Mouse (Mus musculus) left cerebral cortex, postnatal 10 days (tissue): Measurements from ENCODE around the gene Osgepl1. TPM values are rescaled to one million over a fixed set of nuclear protein-coding genes. Genes with fewer than 3 reads are reported as not detected.

Source experiments
- DNase-seq, 2 experiments: peaks; one replicate each; pipeline ENCODE4 v3.0.0; 2021 to 2022; ENCODE audit warnings: low spot score in 2 of 2, mixed read lengths in 1 of 2; ENCODE audit errors: extremely low spot score in 1 of 2
- intact Hi-C: fragments of 180-260 bp; cut with DNase I; formaldehyde crosslinking; loops from one replicate; pipeline ENCODE4 v1.15.1; 2025
- total RNA-seq, 2 experiments: library from RNA; stranded (reverse); gene quantifications; 2 replicates each; pipeline ENCODE4 v1.2.3; 2021

Osgepl1 gene
- total RNA-seq, 2 experiments from 2014 or later = 16.1 to 19.7 TPM

- intact Hi-C loops = no loop called here
- no peak for DNase-seq
Observed at GRCm38 (mm10) chr1:53358988-53359387, 45.6 kb downstream of the Osgepl1 start.

Other genes with a start within 250 kb of the Osgepl1 start
- gene 1700019A02Rik, start 126.0 kb upstream of the Osgepl1 start, total RNA-seq = not detected
- 10 to 100 TPM; 10.4 to 12.0 TPM for gene Pms1, start 16.6 kb upstream of the Osgepl1 start, total RNA-seq
- gene Ormdl1, start 16.5 kb upstream of the Osgepl1 start, total RNA-seq = 1 to 10 TPM; 5.9 to 6.7 TPM
- gene Gm28778, start 16.5 kb upstream of the Osgepl1 start, total RNA-seq = not detected
- gene Asdurf, start 39.0 kb downstream of the Osgepl1 start, total RNA-seq = 1 to 10 TPM in 1 of 2 experiments, not detected in 1; 8.8 TPM
- gene Gm28551, start 39.0 kb downstream of the Osgepl1 start, total RNA-seq = under 1 TPM; 0.19 to 0.30 TPM
- 10 to 100 TPM; 30.2 to 33.2 TPM for gene Asnsd1, start 39.1 kb downstream of the Osgepl1 start, total RNA-seq